Mouse (Mus musculus) heart, embryonic 11.5 days (tissue): ENCODE measurements around the gene Hyls1. TPM values are rescaled to one million over a fixed set of nuclear protein-coding genes. Genes with fewer than 3 reads are reported as not detected.

ENCODE experiments used
- ATAC-seq: fragments of 200-750 bp; cut with Nextera tagmentation; replicated peaks from 2 replicates; pipeline ENCODE4 v1.8.0; 2017; ENCODE audit warnings: moderate library complexity; ENCODE audit not compliant: insufficient number of reproducible peaks, low FRiP score, low TSS enrichment
- H3K27ac ChIP-seq: fragments of 300-500 bp; sonication (generic); 2 replicates; pipeline ENCODE4 v1.5.1; 2014; ENCODE audit warnings: mild to moderate bottlenecking, low read depth, low read length
- H3K27me3 ChIP-seq: fragments of 300-500 bp; sonication (generic); 2 replicates; pipeline ENCODE4 v1.6.1; 2014; ENCODE audit warnings: mild to moderate bottlenecking, low read length, mixed read lengths; ENCODE audit not compliant: control insufficient read depth, insufficient read depth
- H3K36me3 ChIP-seq: fragments of 300-500 bp; sonication (generic); 2 replicates; pipeline ENCODE4 v1.6.1; 2014; ENCODE audit warnings: mild to moderate bottlenecking, low read length, moderate library complexity, mixed read lengths; ENCODE audit not compliant: control insufficient read depth, insufficient read depth
- H3K4me1 ChIP-seq: fragments of 300-500 bp; sonication (generic); 2 replicates; pipeline ENCODE4 v1.6.1; 2014; ENCODE audit warnings: low read length; ENCODE audit not compliant: control insufficient read depth, insufficient read depth
- H3K4me2 ChIP-seq: fragments of 300-500 bp; sonication (generic); 2 replicates; pipeline ENCODE4 v1.6.1; 2014; ENCODE audit warnings: mild to moderate bottlenecking, moderate library complexity
- H3K4me3 ChIP-seq: fragments of 300-500 bp; sonication (generic); 2 replicates; pipeline ENCODE4 v1.5.1; 2014; ENCODE audit warnings: low read depth, low read length
- H3K9ac ChIP-seq: fragments of 300-500 bp; sonication (generic); 2 replicates; pipeline ENCODE4 v1.6.1; 2014; ENCODE audit warnings: mild to moderate bottlenecking, low read depth, low read length, moderate library complexity
- H3K9me3 ChIP-seq: fragments of 300-500 bp; sonication (generic); replicated peaks from 2 replicates; pipeline ENCODE4 v1.6.1; 2016; ENCODE audit warnings: low read length; ENCODE audit not compliant: control insufficient read depth
- WGBS: fragments of 180-500 bp; shearing (Covaris S2); extraction: QIAGEN DNeasy Blood & Tissue Kit; methylation state at CpG from one replicate; pipeline ENCODE4 v1.1.7; 2014; ENCODE audit not compliant: insufficient replicate concordance; 5-methylcytosine and 5-hydroxymethylcytosine counted together
- polyA plus RNA-seq: library from polyadenylated mRNA; unstranded; fragments of >200 nt; fragmentation: Nextera tagmentation; extraction: Ambion mirVana; gene quantifications from 2 replicates; pipeline ENCODE4 v1.2.1, GENCODE M21; 2014

The Hyls1 gene
- polyA plus RNA-seq, 1 experiment from 2014 or later, result 15.4 TPM

- Histone ChIP-seq H3K4me2 (no peak overlapping the region), H3K27me3 (no peaks in the 10 kb centered on the region), H3K36me3 (no peaks in the 10 kb centered on the region), H3K9me3 (no peaks in the 10 kb centered on the region), H3K4me3 (no peak overlapping the region), H3K9ac (no peak overlapping the region), H3K4me1 (no peaks in the 10 kb centered on the region), H3K27ac (no peak overlapping the region)
- 46% methylated on average over 5 of the region's 5 CpGs for WGBS
- ATAC-seq, result 0 out of 2 replicates have a peak, but pooled peaks have one; percentile 18
Observed at GRCm38 (mm10) chr9:35523541-35523940, 46.7 kb downstream of the Hyls1 start.

DNA sequence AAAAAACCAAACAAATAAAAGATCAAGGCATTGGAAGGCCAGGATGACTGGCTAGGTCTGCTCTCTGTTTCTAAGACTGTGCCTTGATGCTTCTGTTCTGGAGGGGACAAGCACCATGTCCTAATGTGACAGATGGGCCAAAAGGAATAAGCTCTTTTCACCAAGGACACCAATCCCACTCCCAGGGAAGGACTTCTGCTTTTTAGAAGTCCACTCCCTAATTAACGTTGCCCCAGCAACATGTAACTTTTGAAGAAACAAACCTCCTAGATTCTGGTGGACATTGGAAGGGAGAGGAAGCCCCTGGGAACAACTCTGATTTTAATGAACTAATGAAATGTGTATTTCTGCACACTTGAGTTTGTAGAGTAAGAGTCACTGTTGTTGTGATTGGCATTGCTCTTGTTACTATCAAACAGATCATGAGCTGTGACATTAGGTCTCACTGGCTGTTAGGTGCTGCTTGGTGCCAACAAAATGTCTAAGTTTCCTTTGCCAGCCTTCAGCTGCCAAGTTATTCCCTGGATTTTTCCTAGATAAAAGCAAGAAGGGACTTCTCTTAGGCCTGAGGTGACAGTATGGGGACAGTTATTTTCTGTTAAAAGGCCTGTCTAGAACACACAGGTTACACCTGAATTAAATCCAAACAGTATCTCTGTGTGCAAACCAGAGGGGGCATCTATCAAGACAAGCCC is 47.2 kb downstream of the Hyls1 start:
- no peak for ATAC-seq
- no peaks in the 10 kb centered on the region for H3K27me3 ChIP-seq
- no peaks in the 10 kb centered on the region for H3K36me3 ChIP-seq
- H3K27ac ChIP-seq, result no peak overlapping the region
- WGBS, result 64% methylated on average over 1 of the region's 1 CpGs
- no peaks in the 10 kb centered on the region for H3K9me3 ChIP-seq
- no peaks in the 10 kb centered on the region for H3K4me1 ChIP-seq
- no peak overlapping the region for H3K4me2 ChIP-seq
- no peak overlapping the region for H3K4me3 ChIP-seq
- no peak overlapping the region for H3K9ac ChIP-seq

- Histone ChIP-seq H3K27me3 (no peaks in the 10 kb centered on the region), H3K27ac (no peak overlapping the region), H3K4me1 (no peaks in the 10 kb centered on the region), H3K4me3 (no peak overlapping the region), H3K36me3 (no peaks in the 10 kb centered on the region), H3K9me3 (no peaks in the 10 kb centered on the region), H3K4me2 (no peak overlapping the region), H3K9ac (no peak overlapping the region)
- 74% methylated on average over 2 of the region's 2 CpGs for WGBS
- no peak for ATAC-seq
Observed at GRCm38 (mm10) chr9:35522241-35522640, 48.0 kb downstream of the Hyls1 start.

- no peak overlapping the region for H3K27ac ChIP-seq
- no peaks in the 10 kb centered on the region for H3K9me3 ChIP-seq
- H3K4me3 ChIP-seq, result no peak overlapping the region
- 67% methylated on average over 6 of the region's 6 CpGs for WGBS
- H3K4me2 ChIP-seq, result no peak overlapping the region
- no peak overlapping the region for H3K9ac ChIP-seq
- no peaks in the 10 kb centered on the region for H3K4me1 ChIP-seq
- H3K36me3 ChIP-seq, result no peaks in the 10 kb centered on the region
- H3K27me3 ChIP-seq, result no peaks in the 10 kb centered on the region
- ATAC-seq, result no peak
Observed at GRCm38 (mm10) chr9:35520631-35521348, 49.4 kb downstream of the Hyls1 start.

DNA sequence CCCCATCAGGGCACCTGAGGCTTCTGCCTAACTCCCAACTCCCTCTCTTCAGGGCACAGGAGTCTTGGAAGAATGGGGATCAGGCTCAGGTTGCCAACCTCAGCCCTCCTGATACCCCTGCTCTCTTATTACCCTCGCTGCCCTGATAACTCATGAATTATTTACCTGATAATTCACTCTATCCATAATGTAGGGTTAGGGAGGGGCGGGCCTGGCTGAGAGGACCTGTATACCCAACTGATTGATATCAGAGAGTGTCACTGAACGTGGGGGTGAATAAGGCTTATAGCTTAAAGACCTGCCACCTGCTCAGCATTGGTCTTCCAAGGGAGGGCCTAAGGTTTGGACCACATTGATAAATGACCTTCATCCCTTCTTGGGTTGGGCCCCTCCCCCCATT is 52.0 kb downstream of the Hyls1 start, which contains the start of gene Gm1113:
Gene Gm1113 (minus strand): TSS at position 101 of the 400 bp plus-strand sequence.
- no peak within 1 kb of the TSS for H3K9ac ChIP-seq
- no peaks in the 10 kb centered on the region for H3K9me3 ChIP-seq
- no peak within 1 kb of the TSS for H3K4me2 ChIP-seq
- ATAC-seq, result no peak
- no peaks in the 10 kb centered on the region for H3K27me3 ChIP-seq
- no peak within 1 kb of the TSS for H3K27ac ChIP-seq
- H3K36me3 ChIP-seq, result no peaks in the 10 kb centered on the region
- no peaks in the 10 kb centered on the region for H3K4me1 ChIP-seq
- 78% methylated on average over 3 of the region's 3 CpGs for WGBS
- H3K4me3 ChIP-seq, result no peak within 1 kb of the TSS

DNA sequence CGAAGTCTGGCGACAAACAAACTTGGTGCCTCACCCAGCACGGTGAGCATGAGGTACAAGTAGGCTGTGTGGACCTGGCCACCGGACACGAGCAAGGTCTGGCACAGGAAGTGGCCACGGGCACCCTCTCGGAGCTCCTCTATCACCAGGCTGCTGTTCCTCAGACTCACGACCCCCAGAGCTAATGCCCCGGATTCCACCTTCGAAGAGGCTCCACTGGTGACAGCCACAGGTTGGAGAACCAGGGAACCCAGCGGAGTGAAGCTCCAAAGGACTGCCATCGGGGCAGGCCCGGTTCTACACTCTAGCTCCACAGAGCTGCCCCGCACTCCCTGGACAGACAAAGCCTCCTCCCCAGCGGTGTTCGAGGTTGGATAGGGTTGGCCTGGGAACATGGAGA is 53.5 kb downstream of the Hyls1 start:
- no peaks in the 10 kb centered on the region for H3K4me1 ChIP-seq
- H3K36me3 ChIP-seq, result no peaks in the 10 kb centered on the region
- 88% methylated on average over 16 of the region's 16 CpGs for WGBS
- H3K27me3 ChIP-seq, result no peaks in the 10 kb centered on the region
- H3K9me3 ChIP-seq, result no peaks in the 10 kb centered on the region
- H3K4me2 ChIP-seq, result no peak overlapping the region
- no peak for ATAC-seq
- H3K4me3 ChIP-seq, result no peak overlapping the region
- H3K27ac ChIP-seq, result no peak overlapping the region
- H3K9ac ChIP-seq, result no peak overlapping the region

GRCm38 (mm10) chr9:35516182-35516581 is 54.0 kb downstream of the Hyls1 start:
- H3K27ac ChIP-seq, result no peak overlapping the region
- no peak overlapping the region for H3K4me3 ChIP-seq
- no peak for ATAC-seq
- no peaks in the 10 kb centered on the region for H3K36me3 ChIP-seq
- WGBS, result 74% methylated on average over 5 of the region's 5 CpGs
- no peak overlapping the region for H3K9ac ChIP-seq
- no peaks in the 10 kb centered on the region for H3K9me3 ChIP-seq
- H3K4me2 ChIP-seq, result no peak overlapping the region
- H3K27me3 ChIP-seq, result no peaks in the 10 kb centered on the region
- H3K4me1 ChIP-seq, result no peaks in the 10 kb centered on the region

DNA sequence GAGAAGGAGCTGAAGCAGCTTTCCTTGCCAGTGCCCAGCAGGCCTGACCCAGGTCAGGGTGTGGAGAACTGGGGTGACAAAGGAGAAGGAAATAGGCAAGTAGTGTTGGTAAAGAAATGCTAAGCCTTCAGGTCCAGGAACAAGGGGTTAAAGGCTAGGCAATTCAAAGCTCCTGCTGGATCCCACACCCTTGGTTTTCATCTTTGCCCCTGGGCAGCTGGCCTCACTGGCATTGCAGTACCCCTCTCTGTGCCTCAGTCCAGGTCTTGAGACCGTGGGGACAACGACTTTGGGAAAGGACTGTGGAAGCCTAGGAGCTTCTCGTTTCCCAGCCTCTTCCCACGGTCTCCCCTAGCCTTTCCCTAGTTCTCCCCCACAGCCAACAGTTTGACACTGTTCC is 56.3 kb downstream of the Hyls1 start:
- H3K4me1 ChIP-seq, result no peaks in the 10 kb centered on the region
- no peaks in the 10 kb centered on the region for H3K36me3 ChIP-seq
- no peak overlapping the region for H3K9ac ChIP-seq
- 0 out of 2 replicates have a peak, but pooled peaks cover 2% of the 10 kb centered on the region for H3K27me3 ChIP-seq
- no peak overlapping the region for H3K27ac ChIP-seq
- ATAC-seq, result no peak
- H3K4me3 ChIP-seq, result no peak overlapping the region
- 63% methylated on average over 4 of the region's 4 CpGs for WGBS
- H3K9me3 ChIP-seq, result no peaks in the 10 kb centered on the region
- no peak overlapping the region for H3K4me2 ChIP-seq
